Mouse (Mus musculus) right cerebral cortex, adult 18-20 months (tissue): ENCODE results near the gene Slc6a11.

Experiments
- DNase-seq: peaks from one replicate; pipeline ENCODE4 v3.0.0; 2022; ENCODE audit warnings: mixed read lengths

Slc6a11 gene

GRCm38 (mm10) chr6:114131122-114131872 lies at the start of gene Slc6a11:
Gene Slc6a11, plus strand, starts transcription at chr6:114131241.
- no peak for DNase-seq

DNA sequence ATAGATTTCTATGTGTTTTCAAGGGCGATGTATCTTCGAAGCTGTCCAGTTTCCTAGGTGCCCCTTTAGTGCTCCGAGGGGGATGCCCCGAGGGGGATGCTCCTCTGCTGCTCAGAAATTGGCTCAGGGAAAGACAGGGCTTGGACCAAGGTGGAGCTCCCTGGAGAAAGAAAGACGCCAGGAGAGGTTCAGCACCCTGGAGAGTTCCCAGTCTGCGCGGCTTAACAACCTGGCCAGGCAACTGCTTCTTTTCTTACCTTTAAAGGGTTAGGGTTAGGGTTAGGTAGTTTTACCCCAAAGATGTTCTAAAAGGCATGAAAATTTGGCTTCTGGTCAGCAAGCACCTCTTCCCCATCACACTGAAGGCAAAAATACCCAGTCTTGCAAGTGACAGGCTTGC lies 43.9 kb upstream of the Slc6a11 start:
- no peak for DNase-seq

GRCm38 (mm10) chr6:114089626-114090025 lies 41.4 kb upstream of the Slc6a11 start:
- peak; percentile 53 for DNase-seq

- no peak for DNase-seq
Observed at GRCm38 (mm10) chr6:114092216-114092615, 38.8 kb upstream of the Slc6a11 start.

GRCm38 (mm10) chr6:114094251-114094650 lies 36.8 kb upstream of the Slc6a11 start:
- DNase-seq: peak; percentile 67

GRCm38 (mm10) chr6:114096574-114096973 lies 34.5 kb upstream of the Slc6a11 start:
- no peak for DNase-seq

DNA sequence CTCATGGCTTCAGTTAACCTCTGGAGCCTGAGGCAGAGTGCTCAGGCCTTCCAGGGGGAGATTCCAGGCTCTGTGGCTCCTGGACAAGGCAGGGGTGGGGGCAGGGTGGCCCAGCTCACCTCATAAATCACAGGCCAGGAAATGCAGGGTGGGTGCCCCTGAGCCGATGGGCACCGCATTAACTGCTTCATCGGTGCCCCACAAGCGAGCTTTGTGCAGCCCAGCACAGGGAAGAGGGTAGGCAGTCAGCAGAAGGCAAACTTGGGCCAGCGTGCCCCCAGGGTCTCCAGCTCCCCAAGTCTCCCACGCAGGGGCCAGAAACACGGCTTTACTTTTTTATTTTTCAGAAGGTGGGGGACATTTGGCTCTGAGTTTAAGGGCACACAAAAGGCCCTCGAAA lies 29.1 kb upstream of the Slc6a11 start:
- no peak for DNase-seq

- no peak for DNase-seq
Observed at GRCm38 (mm10) chr6:114119507-114119906, 11.5 kb upstream of the Slc6a11 start.

DNA sequence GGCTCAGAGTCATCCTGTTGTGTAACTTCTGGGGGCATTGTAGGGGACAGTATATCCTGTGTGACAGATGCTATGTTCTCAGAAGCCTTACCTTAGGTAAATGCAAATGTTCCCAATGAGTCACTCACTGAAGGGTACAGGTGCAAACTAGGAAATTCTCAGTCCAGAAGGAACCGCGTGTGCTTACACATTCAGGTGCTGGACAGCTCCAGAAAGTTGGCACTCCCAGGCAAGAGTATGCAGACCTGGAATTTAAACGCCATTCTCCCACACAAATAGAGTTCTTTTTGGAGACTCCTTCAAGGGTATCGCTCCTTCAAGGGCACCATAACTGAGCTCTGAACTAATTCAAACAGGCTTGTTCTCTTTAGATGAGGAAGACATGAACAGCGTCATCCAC lies 5.5 kb upstream of the Slc6a11 start:
- DNase-seq: no peak

DNA sequence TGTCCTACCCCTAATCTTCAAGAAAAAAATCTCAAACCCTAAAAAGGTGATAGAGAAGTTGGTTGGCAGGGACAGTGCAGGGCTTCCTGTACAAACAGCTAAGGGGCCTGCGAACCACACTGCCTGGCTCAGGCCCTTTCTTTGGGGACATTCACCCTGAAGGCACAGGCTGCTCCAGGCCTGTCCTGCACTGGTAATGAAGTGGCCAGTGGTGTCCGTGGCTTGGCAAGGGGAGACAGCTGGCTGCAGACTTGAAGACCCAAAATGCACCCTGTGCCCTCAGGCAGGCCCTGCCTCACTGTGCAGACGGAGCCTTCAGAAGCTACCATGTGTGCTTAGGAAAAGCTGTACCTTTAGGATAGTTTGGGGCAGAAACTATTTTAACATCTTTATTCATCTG lies 1.4 kb downstream of the Slc6a11 start:
- no peak for DNase-seq

DNA sequence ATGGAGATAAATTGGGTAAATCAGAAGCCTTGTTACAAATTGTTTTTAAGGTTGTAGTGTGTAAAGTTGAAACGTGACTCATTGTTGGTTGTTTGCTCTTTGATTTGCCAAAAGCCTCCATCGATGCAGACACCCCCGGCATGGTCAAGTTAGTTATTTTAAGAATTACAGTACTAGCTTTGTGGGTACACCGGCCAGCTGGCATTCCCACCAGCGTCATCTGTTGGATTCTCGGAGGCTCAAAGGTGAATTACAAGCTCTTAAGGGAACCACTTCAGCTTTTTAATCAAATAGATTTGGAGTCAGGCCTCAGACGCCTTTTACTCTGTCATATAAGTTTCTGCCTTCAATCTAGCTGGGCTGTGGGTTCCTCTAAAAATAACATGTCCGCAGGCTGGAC lies 1.9 kb downstream of the Slc6a11 start:
- DNase-seq: no peak

- no peak for DNase-seq
Observed at GRCm38 (mm10) chr6:114138970-114139369, 7.9 kb downstream of the Slc6a11 start.

DNA sequence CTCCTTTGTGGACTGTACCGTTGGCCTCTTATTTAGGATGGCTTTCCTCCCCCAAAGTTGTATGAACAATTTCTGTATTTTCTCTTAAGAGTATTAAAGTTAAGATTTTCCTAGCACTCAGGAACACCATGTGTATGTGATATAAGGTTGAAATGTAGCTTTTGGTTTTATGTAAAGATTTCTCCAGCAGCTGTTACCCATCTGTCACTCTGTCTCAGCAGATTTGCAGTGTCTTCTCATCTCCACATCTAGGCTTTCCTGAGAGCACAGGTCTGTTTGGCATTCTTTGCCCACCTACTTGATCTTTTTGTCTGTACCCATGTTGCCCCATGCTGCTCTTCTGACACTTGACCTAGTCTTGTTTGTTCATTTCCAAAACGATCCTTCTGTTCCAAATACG lies 10.4 kb downstream of the Slc6a11 start:
- DNase-seq: no peak

GRCm38 (mm10) chr6:114142480-114142879 lies 11.4 kb downstream of the Slc6a11 start:
- no peak for DNase-seq

DNA sequence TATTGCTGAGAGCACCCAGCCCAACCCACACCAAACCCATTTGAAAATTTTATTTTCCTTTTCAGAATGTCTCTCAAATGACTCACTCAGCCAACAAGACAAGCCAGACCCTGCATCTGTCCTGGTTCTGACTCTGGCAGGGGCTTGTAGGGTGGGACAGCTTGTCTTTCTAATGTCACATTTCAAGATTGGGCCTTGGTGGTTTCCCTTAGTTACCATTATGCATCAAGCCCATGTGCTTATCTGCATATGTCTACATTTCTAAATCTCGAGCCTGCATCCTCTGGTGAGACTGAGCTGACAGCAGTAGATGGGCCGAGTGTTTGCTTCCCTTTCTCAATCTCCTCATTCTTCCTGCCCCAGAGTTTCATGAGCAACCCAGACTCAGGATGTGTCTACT lies 12.5 kb downstream of the Slc6a11 start:
- DNase-seq: no peak

DNA sequence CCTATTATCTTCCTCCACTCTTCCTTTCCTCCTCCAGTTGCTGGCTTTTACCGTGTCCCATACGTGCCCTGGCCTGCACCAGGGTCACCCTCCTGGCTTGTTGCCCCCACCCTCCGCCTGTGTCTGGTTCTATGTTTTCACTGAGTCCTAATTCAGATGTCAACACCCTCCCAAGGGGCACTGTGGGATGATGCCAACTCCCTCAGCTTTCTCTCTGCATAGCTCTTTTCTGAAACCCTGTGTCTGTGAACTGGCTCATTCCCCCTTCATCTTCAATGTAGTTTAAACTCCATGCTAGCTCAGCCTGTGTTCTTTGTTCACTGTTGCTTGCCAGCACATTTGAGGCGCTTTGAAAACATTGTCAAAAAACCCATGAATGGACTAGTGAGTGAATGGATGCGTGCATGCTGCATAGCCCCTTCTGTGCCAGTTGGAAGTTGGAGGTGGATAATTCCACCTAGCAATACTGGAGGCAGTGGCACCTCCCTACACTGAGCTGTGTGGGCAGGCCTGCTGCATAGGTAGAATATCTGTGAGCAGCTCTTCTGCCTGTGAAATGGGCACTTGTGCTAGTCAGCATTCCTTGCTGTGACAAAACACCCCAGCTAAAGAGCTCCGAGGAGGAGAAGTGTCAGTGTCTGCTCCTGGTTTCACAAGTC lies 13.5 kb downstream of the Slc6a11 start:
- DNase-seq: no peak

DNA sequence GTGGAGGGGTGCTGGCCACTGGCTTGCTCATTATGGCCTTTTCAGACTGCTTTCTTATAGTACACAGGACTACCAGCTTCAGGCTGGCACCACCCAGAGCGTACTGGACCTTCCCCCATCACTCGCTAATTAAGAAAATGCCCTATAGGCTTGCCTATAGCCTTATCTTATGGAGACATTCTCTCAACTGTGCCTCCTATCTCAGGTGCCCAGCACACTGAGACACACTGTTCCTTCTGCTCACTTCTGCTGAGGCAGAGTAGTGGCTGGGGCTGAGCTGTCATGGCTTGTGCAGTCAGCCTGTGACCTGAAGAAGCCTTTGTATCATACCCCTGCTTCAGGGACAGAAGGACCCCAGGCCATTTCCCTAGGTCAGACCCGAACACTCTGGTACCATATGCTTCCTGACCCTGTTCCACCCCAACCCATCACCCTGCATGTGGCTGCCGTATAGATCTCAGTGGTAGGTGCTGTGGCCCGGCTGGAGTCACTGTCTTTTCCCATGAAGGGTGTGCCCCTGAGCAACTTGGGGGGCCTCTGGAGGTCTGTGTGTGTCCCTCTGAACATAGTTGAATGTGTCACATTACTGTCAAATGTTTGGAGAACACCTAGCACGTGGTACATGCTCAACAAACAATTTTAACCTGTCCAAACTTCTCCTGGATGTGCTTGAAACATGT lies 14.7 kb downstream of the Slc6a11 start:
- no peak for DNase-seq

DNA sequence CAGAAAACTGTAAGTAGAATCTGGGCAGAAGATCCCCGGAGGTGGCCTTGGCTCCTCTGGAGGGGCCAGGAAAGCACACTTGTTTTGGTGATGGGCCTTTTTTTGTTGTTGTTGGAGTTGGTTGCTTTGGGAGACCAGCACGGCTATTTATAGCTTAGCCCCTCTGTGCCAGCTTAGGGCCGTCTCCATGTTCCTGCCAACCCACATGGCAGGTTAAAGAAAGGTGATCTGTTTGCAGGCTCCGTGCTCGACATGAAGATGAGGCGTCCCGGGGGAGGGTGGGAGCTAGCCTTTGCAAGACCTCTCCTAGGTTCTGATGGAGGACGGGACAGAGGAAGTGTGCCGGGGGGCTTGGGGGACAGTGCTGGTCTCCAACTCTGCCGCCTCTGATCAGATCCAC lies 24.7 kb downstream of the Slc6a11 start:
- DNase-seq: no peak

- DNase-seq: peak; percentile 52
Observed at GRCm38 (mm10) chr6:114158811-114159210, 27.8 kb downstream of the Slc6a11 start.

GRCm38 (mm10) chr6:114160732-114161131 lies 29.7 kb downstream of the Slc6a11 start:
- DNase-seq: no peak

GRCm38 (mm10) chr6:114174052-114174397 lies 43.0 kb downstream of the Slc6a11 start:
- DNase-seq: no peak

DNA sequence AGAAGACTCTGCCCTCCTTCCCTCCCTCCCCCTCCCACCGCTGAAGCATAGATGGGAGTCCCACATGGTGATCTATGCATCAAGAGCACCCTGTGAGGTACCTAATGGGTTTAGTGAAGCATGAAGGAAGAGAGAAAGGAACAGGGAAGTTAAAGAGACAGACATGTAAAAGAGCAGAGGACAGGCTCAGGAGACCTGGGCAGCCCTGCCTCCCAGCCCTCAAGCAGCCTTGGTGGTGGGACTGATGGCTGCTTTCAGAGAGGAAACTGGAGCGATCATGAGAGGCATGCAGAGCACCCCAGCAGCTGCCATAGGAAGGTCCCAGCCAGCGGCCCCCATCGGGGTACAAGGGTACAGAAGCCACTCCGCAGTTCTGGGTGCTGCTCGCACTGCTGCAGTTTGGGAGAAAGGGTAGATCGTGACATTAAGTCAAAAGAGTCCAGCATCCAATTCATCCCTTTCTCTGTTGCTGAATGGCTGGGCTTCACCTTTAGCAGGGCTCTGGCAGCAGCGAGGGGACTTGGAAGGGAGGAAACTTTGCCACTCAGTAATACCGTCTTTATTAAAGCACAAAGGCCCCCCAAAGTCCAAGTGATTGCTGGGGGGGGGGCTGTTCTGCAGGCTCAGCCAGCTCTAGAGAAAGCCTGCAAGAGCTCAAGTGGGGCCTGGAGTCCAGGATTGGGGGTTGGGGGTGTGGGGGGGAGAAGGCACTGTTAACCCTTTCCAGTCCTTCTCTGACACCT lies 43.5 kb downstream of the Slc6a11 start:
- DNase-seq: no peak

GRCm38 (mm10) chr6:114178141-114178540 lies 47.1 kb downstream of the Slc6a11 start:
- no peak for DNase-seq
